Mouse (Mus musculus) limb, embryonic 15.5 days (tissue): ENCODE measurements around the gene Smpd3. TPM values are rescaled to one million over a fixed set of nuclear protein-coding genes. Genes with fewer than 3 reads are reported as not detected.
"Not testable (repeated sequence)": the region's sequence is repeated elsewhere in the genome, so short reads cannot be mapped to it uniquely, and the experiment has no call there.

Experiments
- ATAC-seq: fragments of 200-750 bp; cut with Nextera tagmentation; 2 replicates; pipeline ENCODE4 v1.8.0; 2017; ENCODE audit warnings: low read depth, moderate TSS enrichment; ENCODE audit not compliant: insufficient number of reproducible peaks, low FRiP score, low TSS enrichment
- H3K27ac ChIP-seq: fragments of 300-500 bp; sonication (generic); 2 replicates; pipeline ENCODE4 v1.5.1; 2015; ENCODE audit warnings: moderate library complexity, mild to moderate bottlenecking, inconsistent platforms
- H3K27me3 ChIP-seq: fragments of 300-500 bp; sonication (generic); 2 replicates; pipeline ENCODE4 v1.6.1; 2015; ENCODE audit warnings: inconsistent platforms
- H3K36me3 ChIP-seq: fragments of 300-500 bp; sonication (generic); 2 replicates; pipeline ENCODE4 v1.6.1; 2015; ENCODE audit warnings: inconsistent platforms
- H3K4me1 ChIP-seq: fragments of 300-500 bp; sonication (generic); 2 replicates; pipeline ENCODE4 v1.6.1; 2015; ENCODE audit warnings: inconsistent platforms
- H3K4me2 ChIP-seq: fragments of 300-500 bp; sonication (generic); 2 replicates; pipeline ENCODE4 v1.6.1; 2015; ENCODE audit warnings: mild to moderate bottlenecking, inconsistent platforms
- H3K4me3 ChIP-seq: fragments of 300-500 bp; sonication (generic); 2 replicates; pipeline ENCODE4 v1.5.1; 2015; ENCODE audit warnings: mild to moderate bottlenecking, inconsistent platforms
- H3K9ac ChIP-seq: fragments of 300-500 bp; sonication (generic); 2 replicates; pipeline ENCODE4 v1.6.1; 2015; ENCODE audit warnings: inconsistent platforms
- H3K9me3 ChIP-seq: fragments of 300-500 bp; sonication (generic); 2 replicates; pipeline ENCODE4 v1.6.1; 2016; ENCODE audit warnings: inconsistent platforms
- WGBS: fragments of 180-500 bp; shearing (Covaris S2); methylation state at CpG from one replicate; pipeline ENCODE4 v1.1.7; 2015; 5-methylcytosine and 5-hydroxymethylcytosine counted together
- polyA plus RNA-seq: library from polyadenylated mRNA; unstranded; fragments of >200 nt; fragmentation: Nextera tagmentation; extraction: Ambion mirVana; gene quantifications from 2 replicates; pipeline ENCODE4 v1.2.1, GENCODE M21; 2015

The Smpd3 gene
- polyA plus RNA-seq, 1 experiment from 2014 or later, result 28.3 TPM

GRCm38 (mm10) chr8:106320002-106320401 is 17.8 kb downstream of the Smpd3 start:
- H3K4me2 ChIP-seq, result no peak overlapping the region
- no peak overlapping the region for H3K27ac ChIP-seq
- 65% methylated on average over 6 of the region's 6 CpGs for WGBS
- no peaks in the 10 kb centered on the region for H3K9me3 ChIP-seq
- no peak overlapping the region for H3K9ac ChIP-seq
- ATAC-seq, result no peak
- H3K4me3 ChIP-seq, result no peak overlapping the region
- H3K4me1 ChIP-seq, result no peaks in the 10 kb centered on the region
- H3K27me3 ChIP-seq, result no peaks in the 10 kb centered on the region
- no peaks in the 10 kb centered on the region for H3K36me3 ChIP-seq

DNA sequence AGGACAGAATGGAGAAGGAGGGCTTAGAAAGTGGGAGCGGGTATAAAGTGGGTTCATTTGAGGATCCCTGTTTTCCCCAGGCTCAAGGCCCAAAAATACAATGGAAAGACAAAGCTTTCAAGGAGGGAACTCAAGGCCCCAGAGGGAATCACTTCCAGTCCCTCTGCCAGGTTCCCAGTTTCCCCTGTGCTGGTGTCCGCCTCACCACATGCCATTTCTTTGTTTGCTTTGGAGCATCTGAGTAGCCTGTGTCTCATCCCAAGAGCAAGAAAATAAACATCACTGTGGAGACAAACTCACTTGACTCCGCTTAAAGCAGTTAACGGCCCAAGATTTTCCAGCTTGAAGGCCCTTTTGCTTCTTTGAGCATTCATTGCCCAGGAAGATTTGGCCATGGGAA is 20.7 kb downstream of the Smpd3 start:
- Histone ChIP-seq H3K4me3 (no peak overlapping the region), H3K27me3 (no peaks in the 10 kb centered on the region), H3K9me3 (no peaks in the 10 kb centered on the region), H3K4me1 (no peaks in the 10 kb centered on the region), H3K4me2 (no peak overlapping the region), H3K9ac (no peak overlapping the region), H3K36me3 (no peaks in the 10 kb centered on the region), H3K27ac (no peak overlapping the region)
- ATAC-seq, result no peak
- 74% methylated on average over 4 of the region's 4 CpGs for WGBS

DNA sequence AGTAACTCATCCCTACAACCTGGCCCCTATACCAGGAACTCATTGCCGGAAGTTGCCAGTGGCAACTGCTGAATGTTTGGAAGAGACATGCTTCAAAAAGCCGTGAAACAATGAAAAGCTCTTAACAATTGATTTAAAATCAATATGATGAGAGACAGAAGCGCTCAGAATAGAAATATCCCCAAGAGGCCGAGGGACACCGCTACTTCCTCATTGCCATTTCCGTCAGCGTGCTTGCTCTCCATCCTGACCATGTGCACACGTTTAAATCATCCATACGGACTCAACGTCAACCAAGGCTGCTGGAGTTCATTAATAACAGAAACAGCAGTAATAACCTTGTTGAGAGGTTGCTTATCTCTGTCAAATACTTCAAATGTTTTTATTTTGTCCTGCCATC is 21.3 kb downstream of the Smpd3 start:
- H3K27me3 ChIP-seq, result no peaks in the 10 kb centered on the region
- no peaks in the 10 kb centered on the region for H3K36me3 ChIP-seq
- H3K4me2 ChIP-seq, result no peak overlapping the region
- H3K9ac ChIP-seq, result no peak overlapping the region
- 77% methylated on average over 10 of the region's 10 CpGs for WGBS
- H3K27ac ChIP-seq, result no peak overlapping the region
- no peak overlapping the region for H3K4me3 ChIP-seq
- no peaks in the 10 kb centered on the region for H3K4me1 ChIP-seq
- no peak for ATAC-seq
- H3K9me3 ChIP-seq, result no peaks in the 10 kb centered on the region

GRCm38 (mm10) chr8:106315402-106316187 is 22.2 kb downstream of the Smpd3 start:
- H3K4me1 ChIP-seq, result no peaks in the 10 kb centered on the region
- WGBS, result 81% methylated on average over 6 of the region's 6 CpGs

DNA sequence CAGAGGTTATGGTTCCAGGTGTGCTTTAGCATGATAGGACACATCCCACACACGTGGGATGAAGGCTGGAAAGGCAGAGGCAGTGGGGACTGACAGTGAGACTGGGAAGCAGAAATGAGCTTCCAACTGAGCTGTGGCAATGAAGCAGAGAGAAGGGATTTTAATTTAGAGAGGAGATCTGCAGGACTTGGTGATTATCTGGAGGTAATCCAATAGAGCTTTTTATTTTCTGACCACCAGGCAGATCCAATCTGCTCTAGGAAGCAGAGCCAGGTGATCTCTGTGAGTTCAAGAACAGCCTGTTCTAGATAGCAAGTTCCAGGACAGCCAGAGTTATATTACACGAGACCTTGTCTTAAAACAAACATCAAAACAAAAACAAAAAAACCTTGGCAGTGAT is 24.0 kb downstream of the Smpd3 start:
- H3K4me3 ChIP-seq, result no peak overlapping the region
- no peak for ATAC-seq
- WGBS, result 47% methylated on average over 2 of the region's 2 CpGs
- no peak overlapping the region for H3K4me2 ChIP-seq
- H3K9me3 ChIP-seq, result no peaks in the 10 kb centered on the region
- no peaks in the 10 kb centered on the region for H3K27me3 ChIP-seq
- H3K9ac ChIP-seq, result no peak overlapping the region
- H3K36me3 ChIP-seq, result no peaks in the 10 kb centered on the region
- no peaks in the 10 kb centered on the region for H3K4me1 ChIP-seq
- no peak overlapping the region for H3K27ac ChIP-seq

More at GRCm38 (mm10) chr8:106315402-106316187, 22.2 kb downstream of the Smpd3 start:
- no peaks in the 10 kb centered on the region for H3K9me3 ChIP-seq
- no peak for ATAC-seq
- H3K36me3 ChIP-seq, result no peaks in the 10 kb centered on the region
- H3K4me2 ChIP-seq, result no peak overlapping the region
- H3K27me3 ChIP-seq, result no peaks in the 10 kb centered on the region
- no peak overlapping the region for H3K9ac ChIP-seq
- no peak overlapping the region for H3K27ac ChIP-seq
- no peak overlapping the region for H3K4me3 ChIP-seq

GRCm38 (mm10) chr8:106313120-106313737 is 24.6 kb downstream of the Smpd3 start:
- Histone ChIP-seq H3K36me3 (no peaks in the 10 kb centered on the region), H3K9ac (no peak overlapping the region), H3K4me2 (no peak overlapping the region), H3K27ac (no peak overlapping the region), H3K4me3 (no peak overlapping the region), H3K27me3 (no peaks in the 10 kb centered on the region), H3K4me1 (no peaks in the 10 kb centered on the region), H3K9me3 (no peaks in the 10 kb centered on the region)
- ATAC-seq, result no peak
- 70% methylated on average over 6 of the region's 6 CpGs for WGBS

DNA sequence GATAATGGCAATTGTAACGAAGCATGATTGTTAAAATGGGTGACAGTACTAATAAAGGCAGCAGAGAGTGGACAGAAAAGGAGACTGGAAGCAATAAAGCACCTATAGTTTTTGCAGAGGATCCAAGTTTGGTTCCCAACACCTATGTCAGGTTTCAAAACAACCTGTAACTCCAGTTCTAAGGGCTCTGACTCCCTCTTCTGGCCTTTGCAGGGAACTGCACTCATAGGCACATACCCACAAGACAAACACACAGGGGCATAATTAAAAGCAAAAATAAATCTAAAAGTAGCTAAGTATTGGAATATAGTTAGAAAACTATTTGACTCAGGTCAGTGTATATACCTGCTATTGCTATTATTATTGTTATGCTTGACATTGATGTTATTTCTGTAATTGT is 25.8 kb downstream of the Smpd3 start:
- Histone ChIP-seq H3K27me3 (no peaks in the 10 kb centered on the region), H3K27ac (no peak overlapping the region), H3K4me1 (no peaks in the 10 kb centered on the region), H3K4me2 (no peak overlapping the region), H3K4me3 (no peak overlapping the region), H3K9ac (no peak overlapping the region), H3K36me3 (no peaks in the 10 kb centered on the region), H3K9me3 (no peaks in the 10 kb centered on the region)
- ATAC-seq, result no peak
- 95% methylated on average over 1 of the region's 1 CpGs for WGBS

DNA sequence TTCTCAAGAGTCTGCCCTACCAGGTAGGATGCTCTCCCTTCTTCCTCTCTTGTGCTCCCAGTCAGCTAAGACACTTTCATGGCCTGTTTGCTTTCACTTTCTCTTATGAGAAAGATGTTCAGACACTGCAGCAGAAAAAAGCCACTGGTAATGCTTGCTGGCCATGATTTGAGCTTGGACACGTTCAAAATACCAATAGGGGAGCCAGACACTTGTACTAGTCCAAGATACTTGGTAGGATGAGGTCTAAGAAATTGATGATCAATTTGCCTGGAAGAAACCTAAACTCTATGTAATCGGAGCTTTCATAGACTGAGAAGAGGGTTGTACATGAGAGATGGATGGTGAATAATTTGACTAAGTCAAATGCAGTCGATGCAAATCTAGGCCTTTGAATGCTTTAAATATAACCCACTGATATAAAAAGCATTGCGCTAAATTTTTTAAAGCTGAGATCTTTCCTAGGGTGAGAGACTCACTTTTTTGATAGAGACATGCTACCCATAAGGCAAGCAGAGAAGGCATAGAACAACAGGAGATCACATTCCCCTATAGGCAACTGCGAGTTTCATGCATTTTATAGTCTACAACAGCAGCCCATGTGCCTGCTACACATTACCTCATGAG is 27.6 kb downstream of the Smpd3 start:
- no peaks in the 10 kb centered on the region for H3K27me3 ChIP-seq
- no peak overlapping the region for H3K4me2 ChIP-seq
- no peaks in the 10 kb centered on the region for H3K36me3 ChIP-seq
- H3K9ac ChIP-seq, result no peak overlapping the region
- WGBS, result 81% methylated on average over 5 of the region's 5 CpGs
- H3K4me3 ChIP-seq, result no peak overlapping the region
- no peak overlapping the region for H3K27ac ChIP-seq
- no peaks in the 10 kb centered on the region for H3K9me3 ChIP-seq
- no peak for ATAC-seq
- no peaks in the 10 kb centered on the region for H3K4me1 ChIP-seq

- H3K4me1 ChIP-seq, H3K27ac ChIP-seq, H3K36me3 ChIP-seq, H3K9ac ChIP-seq, H3K4me2 ChIP-seq, H3K4me3 ChIP-seq, H3K9me3 ChIP-seq, ATAC-seq, H3K27me3 ChIP-seq: not testable (repeated sequence)
- WGBS, result 46% methylated on average over 6 of the region's 6 CpGs
These were observed 29.6 kb downstream of the Smpd3 start for GRCm38 (mm10) chr8:106308082-106308786.

DNA sequence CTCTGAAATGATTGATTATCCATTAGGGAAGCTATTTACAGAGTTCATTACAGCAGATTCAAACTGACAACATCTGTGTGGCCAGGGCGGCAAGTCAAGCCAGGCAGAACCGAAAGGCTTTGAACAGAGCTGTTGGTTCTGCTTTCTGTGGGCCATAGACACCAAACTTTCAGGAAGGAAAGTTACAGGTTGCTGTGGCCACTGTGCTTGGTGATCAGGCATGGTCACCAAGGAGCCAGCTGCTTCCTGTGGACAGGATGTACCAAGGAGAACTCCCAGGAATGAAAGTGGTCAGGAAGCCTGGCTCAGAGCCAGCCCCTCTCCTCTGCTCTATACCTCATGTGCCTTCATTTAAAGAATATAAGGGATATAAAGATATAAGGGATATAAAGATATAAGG is 30.2 kb downstream of the Smpd3 start:
- Histone ChIP-seq H3K36me3 (no peaks in the 10 kb centered on the region), H3K4me3 (no peak overlapping the region), H3K27me3 (no peaks in the 10 kb centered on the region), H3K27ac (no peak overlapping the region), H3K9ac (no peak overlapping the region), H3K4me1 (no peaks in the 10 kb centered on the region), H3K4me2 (no peak overlapping the region), H3K9me3 (no peaks in the 10 kb centered on the region)
- 67% methylated on average over 2 of the region's 2 CpGs for WGBS
- no peak for ATAC-seq

GRCm38 (mm10) chr8:106306711-106307248 is 31.0 kb downstream of the Smpd3 start:
- H3K9ac ChIP-seq, H3K36me3 ChIP-seq, H3K4me3 ChIP-seq, H3K4me1 ChIP-seq, H3K27ac ChIP-seq, H3K9me3 ChIP-seq, H3K27me3 ChIP-seq, ATAC-seq, H3K4me2 ChIP-seq: not testable (repeated sequence)
- WGBS, result 44% methylated on average over 2 of the region's 2 CpGs

- H3K36me3 ChIP-seq, result no peaks in the 10 kb centered on the region
- no peaks in the 10 kb centered on the region for H3K27me3 ChIP-seq
- 68% methylated on average over 1 of the region's 1 CpGs for WGBS
- H3K27ac ChIP-seq, result no peak overlapping the region
- no peak overlapping the region for H3K4me2 ChIP-seq
- no peak overlapping the region for H3K9ac ChIP-seq
- ATAC-seq, result no peak
- H3K4me1 ChIP-seq, result no peaks in the 10 kb centered on the region
- no peak overlapping the region for H3K4me3 ChIP-seq
- no peaks in the 10 kb centered on the region for H3K9me3 ChIP-seq
These were observed 31.7 kb downstream of the Smpd3 start for GRCm38 (mm10) chr8:106306076-106306475.
